Mouse (Mus musculus) ES-E14 (cell line): ENCODE measurements at regions not wholly inside any gene's neighbourhood (a gene's known extent, or its start where the extent isn't known, plus 50 kb on each side); places are given as distances from the start of the nearest gene placed in this dataset.

Experiments used
- DNase-seq: peaks from one replicate; pipeline ENCODE4 v3.0.0-alpha.2; 2013; ENCODE audit warnings: low read depth, low spot score
- H3K27ac ChIP-seq: 2 replicates; pipeline ENCODE4 v1.5.1; 2012; ENCODE audit warnings: low read depth, mild to moderate bottlenecking, low read length, moderate library complexity, mixed read lengths; ENCODE audit not compliant: poor library complexity, insufficient read depth, severe bottlenecking
- H3K36me3 ChIP-seq: 2 replicates; pipeline ENCODE4 v1.6.1; 2012; ENCODE audit warnings: mild to moderate bottlenecking, low read length, moderate library complexity, mixed read lengths; ENCODE audit not compliant: control insufficient read depth, poor library complexity, insufficient read depth, severe bottlenecking
- H3K4me1 ChIP-seq, 2 experiments: fragments of 150-350 bp in 1 of 2; sonication (generic) in 1 of 2; 2 replicates each; pipeline ENCODE4 v1.6.1; 2012; ENCODE audit warnings: low read length in 2 of 2, mild to moderate bottlenecking in 1 of 2, mixed read lengths in 1 of 2; ENCODE audit not compliant: control insufficient read depth in 2 of 2, insufficient read depth in 2 of 2, poor library complexity in 1 of 2
- H3K4me3 ChIP-seq, 2 experiments: fragments of 150-350 bp in 1 of 2; sonication (generic) in 1 of 2; 2 replicates each; pipeline ENCODE4 v1.5.1; 2012; ENCODE audit warnings: low read length in 2 of 2, low read depth in 1 of 2, mild to moderate bottlenecking in 1 of 2, mixed read lengths in 1 of 2; ENCODE audit not compliant: insufficient read depth in 1 of 2, poor library complexity in 1 of 2, severe bottlenecking in 1 of 2
- H3K9ac ChIP-seq: 2 replicates; pipeline ENCODE4 v1.6.1; 2012; ENCODE audit warnings: low read depth, mild to moderate bottlenecking, low read length, mixed read lengths; ENCODE audit not compliant: poor library complexity, insufficient read depth, severe bottlenecking
- H3K9me3 ChIP-seq: fragments of 150-350 bp; sonication (generic); 2 replicates; pipeline ENCODE4 v1.6.1; 2012; ENCODE audit warnings: low read depth, mild to moderate bottlenecking, low read length; ENCODE audit not compliant: control insufficient read depth, insufficient read depth
- CHD2 ChIP-seq: IDR thresholded peaks from 2 replicates; pipeline ENCODE4 v1.6.1; 2014; ENCODE audit warnings: mild to moderate bottlenecking, low read depth, low read length, inconsistent platforms
- HCFC1 ChIP-seq: IDR thresholded peaks from 2 replicates; pipeline ENCODE4 v1.6.1; 2012; ENCODE audit warnings: low read length, inconsistent platforms, borderline replicate concordance; ENCODE audit not compliant: insufficient read depth
- MAFK ChIP-seq: IDR thresholded peaks from 2 replicates; pipeline ENCODE4 v1.6.1; 2014; ENCODE audit warnings: mild to moderate bottlenecking, low read depth, low read length, inconsistent platforms; ENCODE audit not compliant: insufficient read depth
- ZC3H11A ChIP-seq: IDR thresholded peaks from 2 replicates; pipeline ENCODE4 v1.6.1; 2012; ENCODE audit warnings: low read depth, mild to moderate bottlenecking, inconsistent platforms, low read length, borderline replicate concordance
- ZNF384 ChIP-seq: IDR thresholded peaks from 2 replicates; pipeline ENCODE4 v1.6.1; 2012; ENCODE audit warnings: low read depth, low read length, inconsistent platforms
- in situ Hi-C, 2 experiments: fragments of 600-800 bp; cut with MboI; formaldehyde crosslinking; loops; one replicate each; pipeline ENCODE4 v1.15.1; 2025; ENCODE audit warnings: low sequenced_read_pairs in 2 of 2, inconsistent platforms in 1 of 2; ENCODE audit not compliant: unreplicated experiment in 2 of 2

DNA sequence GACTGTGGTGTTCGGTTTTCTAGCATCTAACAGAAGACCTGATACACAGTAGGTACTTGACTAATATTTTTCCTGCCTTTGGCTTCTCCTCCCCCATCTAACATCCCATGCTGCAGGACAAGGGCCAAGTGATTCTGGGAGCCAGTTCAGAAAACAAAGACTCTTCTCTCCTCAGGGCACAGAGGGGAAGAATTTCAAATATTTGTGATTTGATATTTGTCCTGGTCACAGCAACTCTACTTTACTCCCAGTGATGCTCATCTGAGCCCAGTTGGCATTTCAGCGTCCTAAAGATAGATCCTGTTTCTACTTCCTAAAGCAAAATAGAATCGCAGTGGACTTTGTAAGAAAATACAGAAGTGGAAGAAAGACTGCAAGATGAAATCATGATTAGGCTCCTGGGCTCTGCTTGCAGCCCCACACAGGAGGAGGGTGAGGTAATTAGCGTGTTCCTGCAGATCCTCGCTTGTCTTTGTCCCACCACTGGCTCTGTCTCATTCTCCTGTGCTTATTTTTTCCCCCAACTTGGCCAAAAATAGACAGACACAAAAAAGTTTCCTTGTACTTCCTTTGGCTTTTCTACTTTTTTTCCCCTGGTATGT lies 84.6 kb upstream of the Mkln1 start:
- Histone ChIP-seq H3K4me3 (no peak overlapping the region), H3K4me1 (peaks cover 0 to 3% of the 10 kb centered on the region in 2 experiments; a peak in 1 of 4 replicates)
- no peak for TF ChIP-seq HCFC1
- no peak for TF ChIP-seq ZNF384
- TF ChIP-seq CHD2 = no peak
- TF ChIP-seq ZC3H11A = no peak
- no peak for TF ChIP-seq MAFK

DNA sequence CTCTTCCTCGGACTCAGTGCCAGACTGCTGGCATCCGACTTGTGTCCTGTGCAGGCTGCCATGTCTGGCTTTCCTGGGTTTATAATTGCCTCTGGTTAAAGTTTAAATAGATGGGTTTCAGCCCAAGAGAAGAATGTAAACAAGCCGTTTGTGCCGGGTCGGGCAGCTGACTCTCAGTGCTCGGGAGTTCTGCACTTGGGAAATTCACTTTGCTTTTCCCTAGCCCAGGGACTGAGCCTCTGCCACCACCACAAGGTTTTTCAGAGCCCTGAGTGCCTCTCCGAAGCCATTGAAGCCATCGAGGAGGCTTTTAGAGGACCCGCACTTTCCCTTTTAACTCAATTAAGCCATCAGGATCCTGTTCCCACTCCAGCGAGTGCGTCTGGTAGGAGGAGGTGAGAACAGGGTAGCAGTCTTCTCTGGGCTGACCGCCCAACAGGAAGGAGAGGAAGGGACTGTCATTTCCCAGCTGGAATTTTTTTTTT lies 80.8 kb upstream of the Mkln1 start:
- Histone ChIP-seq H3K36me3 (no peaks in the 10 kb centered on the region), H3K27ac (no peak overlapping the region), H3K9ac (no peak overlapping the region), H3K9me3 (no peaks in the 10 kb centered on the region), H3K4me1 (peaks cover 0 to 2% of the 10 kb centered on the region in 2 experiments; a peak in 1 of 4 replicates), H3K4me3 (peak overlapping the region in 1 of 2 experiments; percentile 31; a peak in 2 of 4 replicates)
- no peak for DNase-seq
- no peak for TF ChIP-seq ZC3H11A
- TF ChIP-seq HCFC1 = no peak
- no peak for TF ChIP-seq ZNF384
- TF ChIP-seq MAFK = no peak
- no peak for TF ChIP-seq CHD2
- in situ Hi-C loops = no loop called here

More for the DNA sequence above, 84.6 kb upstream of the Mkln1 start:
- in situ Hi-C loops = no loop called here
- Histone ChIP-seq H3K9ac (no peak overlapping the region), H3K27ac (no peak overlapping the region), H3K9me3 (no peaks in the 10 kb centered on the region), H3K36me3 (no peaks in the 10 kb centered on the region)
- DNase-seq = no peak

DNA sequence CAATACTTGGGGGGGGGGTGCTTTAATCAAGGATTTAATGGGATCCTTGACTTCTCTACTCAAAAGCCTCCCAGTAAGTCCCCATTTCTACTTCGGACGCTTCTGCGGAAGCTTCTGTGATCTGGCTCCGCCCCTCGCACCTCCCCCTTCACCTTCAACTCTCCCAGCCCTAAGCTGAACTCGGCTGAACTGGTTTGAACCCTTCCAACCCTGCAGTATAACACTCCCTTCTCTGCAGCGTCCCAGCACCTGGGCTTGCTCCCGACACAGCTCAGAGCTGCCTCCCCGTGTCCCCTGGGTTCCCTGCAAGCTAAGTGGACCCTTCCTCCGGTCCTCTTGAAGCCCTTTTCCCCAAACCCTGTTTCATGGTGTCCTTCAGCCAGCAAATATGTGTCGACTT lies 80.0 kb upstream of the Mkln1 start:
- H3K27ac ChIP-seq = no peak overlapping the region
- TF ChIP-seq ZNF384 = no peak
- TF ChIP-seq MAFK = no peak
- no peak for TF ChIP-seq CHD2
- no peak for TF ChIP-seq ZC3H11A
- TF ChIP-seq HCFC1 = no peak
- no peaks in the 10 kb centered on the region for H3K9me3 ChIP-seq
- H3K36me3 ChIP-seq = no peaks in the 10 kb centered on the region
- H3K4me1 ChIP-seq = peaks cover 0 to 2% of the 10 kb centered on the region in 2 experiments; a peak in 1 of 4 replicates
- H3K9ac ChIP-seq = no peak overlapping the region
- in situ Hi-C loops = no loop called here
- peak; percentile 82 for DNase-seq
- peak overlapping the region in 1 of 2 experiments; percentile 31; a peak in 2 of 4 replicates for H3K4me3 ChIP-seq

DNA sequence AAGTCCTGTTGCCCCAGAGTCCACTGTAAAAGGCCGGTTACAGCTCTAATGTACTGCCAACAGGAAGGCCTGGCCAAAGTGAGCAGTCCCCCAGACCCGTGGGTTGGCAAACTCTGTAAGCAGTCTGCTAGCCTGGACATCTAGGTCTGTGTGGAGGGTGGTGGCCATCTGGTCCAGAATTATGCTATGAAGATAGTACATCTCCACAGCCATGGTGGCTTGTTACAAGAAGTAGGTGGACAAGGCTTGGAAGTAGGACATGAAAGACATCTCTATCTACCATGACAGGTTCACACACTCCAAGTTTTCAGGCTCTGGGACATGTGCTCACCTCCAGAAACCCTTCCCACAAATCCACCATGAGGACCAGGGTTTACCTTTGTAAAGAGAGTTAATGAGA lies 79.1 kb upstream of the Mkln1 start:
- H3K4me3 ChIP-seq = no peak overlapping the region
- in situ Hi-C loops = no loop called here
- H3K9me3 ChIP-seq = no peaks in the 10 kb centered on the region
- TF ChIP-seq HCFC1 (no peak), ZNF384 (no peak), ZC3H11A (no peak), MAFK (no peak), CHD2 (no peak)
- no peaks in the 10 kb centered on the region for H3K36me3 ChIP-seq
- no peak overlapping the region for H3K27ac ChIP-seq
- H3K4me1 ChIP-seq = peaks cover 0 to 2% of the 10 kb centered on the region in 2 experiments; a peak in 1 of 4 replicates
- no peak for DNase-seq
- no peak overlapping the region for H3K9ac ChIP-seq
